Mouse (Mus musculus) heart, embryonic 16.5 days (tissue): ENCODE results near the gene Dennd5b. TPM values are rescaled to one million over a fixed set of nuclear protein-coding genes. Genes with fewer than 3 reads are reported as not detected.
"Not testable (repeated sequence)": the region's sequence is repeated elsewhere in the genome, so short reads cannot be mapped to it uniquely, and the experiment has no call there.

Source experiments
- ATAC-seq: fragments of 200-750 bp; cut with Nextera tagmentation; replicated peaks from 2 replicates; pipeline ENCODE4 v1.8.0; 2017; ENCODE audit warnings: moderate number of reproducible peaks; ENCODE audit not compliant: insufficient read depth, low FRiP score; ENCODE audit errors: extremely low read depth
- H3K27ac ChIP-seq: fragments of 300-500 bp; sonication (generic); 2 replicates; pipeline ENCODE4 v1.5.1; 2014; ENCODE audit warnings: mild to moderate bottlenecking, low read length, control low read depth, moderate library complexity
- H3K27me3 ChIP-seq: fragments of 300-500 bp; sonication (generic); 2 replicates; pipeline ENCODE4 v1.6.1; 2014; ENCODE audit warnings: low read length, mixed read lengths; ENCODE audit not compliant: control insufficient read depth, insufficient read depth
- H3K36me3 ChIP-seq: fragments of 300-500 bp; sonication (generic); 2 replicates; pipeline ENCODE4 v1.6.1; 2014; ENCODE audit not compliant: control insufficient read depth, insufficient read depth
- H3K4me1 ChIP-seq: fragments of 300-500 bp; sonication (generic); 2 replicates; pipeline ENCODE4 v1.6.1; 2014; ENCODE audit warnings: low read length, mixed read lengths; ENCODE audit not compliant: control insufficient read depth, insufficient read depth
- H3K4me2 ChIP-seq: fragments of 300-500 bp; sonication (generic); 2 replicates; pipeline ENCODE4 v1.6.1; 2014; ENCODE audit warnings: low read depth, mild to moderate bottlenecking, control low read depth, low read length
- H3K4me3 ChIP-seq: fragments of 300-500 bp; sonication (generic); 2 replicates; pipeline ENCODE4 v1.5.1; 2014; ENCODE audit warnings: mild to moderate bottlenecking, control low read depth, low read length
- H3K9ac ChIP-seq: fragments of 300-500 bp; sonication (generic); 2 replicates; pipeline ENCODE4 v1.6.1; 2014; ENCODE audit warnings: low read length, control low read depth
- H3K9me3 ChIP-seq: fragments of 300-500 bp; sonication (generic); replicated peaks from 2 replicates; pipeline ENCODE4 v1.6.1; 2016; ENCODE audit warnings: low read length; ENCODE audit not compliant: control insufficient read depth
- WGBS: fragments of 180-500 bp; shearing (Covaris S2); extraction: QIAGEN DNeasy Blood & Tissue Kit; methylation state at CpG from one replicate; pipeline ENCODE4 v1.1.7; 2014; 5-methylcytosine and 5-hydroxymethylcytosine counted together
- polyA plus RNA-seq: library from polyadenylated mRNA; unstranded; fragments of >200 nt; fragmentation: Nextera tagmentation; extraction: Ambion mirVana; gene quantifications from 2 replicates; pipeline ENCODE4 v1.2.1, GENCODE M21; 2015

Dennd5b gene
- polyA plus RNA-seq, 1 experiment from 2014 or later: 5.0 TPM

DNA sequence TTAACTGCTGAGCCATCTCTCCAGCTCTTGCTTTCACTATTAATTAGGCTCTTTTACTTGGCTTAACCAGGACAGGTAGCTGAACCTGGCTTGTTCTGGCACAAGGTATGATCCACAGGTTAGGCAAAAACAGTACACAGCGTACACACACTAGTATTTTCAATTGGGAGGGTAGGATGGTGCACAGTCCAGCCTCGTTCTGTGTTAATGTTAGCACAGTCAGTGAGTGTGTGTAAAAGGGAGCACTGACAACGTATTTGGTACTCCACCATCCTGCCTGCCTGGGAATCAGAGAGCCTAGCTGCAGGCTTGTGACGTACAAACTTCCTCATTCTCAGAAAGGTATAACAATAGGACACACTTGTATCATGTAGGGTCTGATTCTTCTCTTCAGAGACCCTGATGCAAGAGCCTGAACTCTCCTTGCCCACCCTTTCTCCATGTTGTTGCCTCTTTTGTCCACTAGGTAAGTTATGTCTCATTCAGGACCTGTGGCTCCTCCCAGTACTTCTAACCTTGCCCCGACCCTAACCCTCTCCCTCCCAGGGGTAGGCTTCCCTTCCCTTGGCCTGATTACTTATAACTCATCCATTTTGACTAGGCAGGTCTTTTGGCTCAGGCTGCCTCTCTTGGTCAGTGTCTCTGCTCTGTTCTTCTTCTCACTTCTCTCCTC is 107.0 kb downstream of the Dennd5b start:
- no peak overlapping the region for H3K27ac ChIP-seq
- H3K9ac ChIP-seq: no peak overlapping the region
- WGBS: 66% methylated on average over 5 of the region's 5 CpGs
- H3K36me3 ChIP-seq: peaks cover 11% of the 10 kb centered on the region
- no peaks in the 10 kb centered on the region for H3K9me3 ChIP-seq
- H3K4me2 ChIP-seq: no peak overlapping the region
- no peak for ATAC-seq
- no peak overlapping the region for H3K4me3 ChIP-seq
- H3K4me1 ChIP-seq: 0 out of 2 replicates have a peak, but pooled peaks cover 2% of the 10 kb centered on the region
- H3K27me3 ChIP-seq: no peaks in the 10 kb centered on the region

DNA sequence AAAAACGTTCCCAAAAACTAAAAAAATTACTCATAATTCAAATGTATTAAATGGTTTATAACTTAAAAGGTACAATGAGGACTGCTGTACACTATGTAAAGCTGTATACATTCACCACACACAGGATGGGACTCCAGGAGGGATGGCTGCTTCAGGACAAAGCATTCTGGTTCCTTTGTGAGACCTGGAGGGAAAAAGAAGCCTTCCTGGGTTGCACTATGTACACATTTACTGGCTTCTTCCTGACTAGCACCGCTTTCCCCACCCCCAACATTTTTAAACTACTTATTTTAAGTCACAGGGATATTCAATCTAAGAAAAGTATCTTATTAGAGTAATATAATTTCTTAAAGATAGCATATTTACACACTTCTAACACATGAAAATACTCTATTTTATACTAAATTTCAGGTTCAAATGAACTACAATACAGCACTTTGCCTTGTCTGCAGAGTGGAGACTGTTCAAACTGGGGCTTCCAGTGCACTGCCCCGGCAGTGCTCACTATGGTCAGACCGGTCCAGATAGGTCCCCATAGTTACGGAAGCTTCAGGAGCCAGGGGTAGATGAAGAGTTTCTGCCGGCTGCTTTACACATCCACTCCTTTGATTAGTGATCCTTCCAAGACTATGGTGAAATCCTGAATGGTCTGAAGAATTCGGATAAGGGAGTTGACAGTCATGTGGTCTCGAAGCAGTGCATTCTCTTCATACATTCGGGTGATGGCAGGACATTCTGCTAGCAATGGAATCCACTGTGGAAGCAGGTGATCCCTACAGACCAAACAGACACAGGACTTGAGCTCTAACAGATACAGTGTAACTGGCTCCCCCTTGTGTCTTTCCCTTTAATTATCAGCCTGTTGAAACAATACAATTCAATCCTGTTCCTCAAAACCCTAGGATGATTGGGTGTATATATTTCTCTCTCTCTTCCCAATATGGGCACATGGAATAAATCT is 108.1 kb downstream of the Dennd5b start:
- no peaks in the 10 kb centered on the region for H3K9me3 ChIP-seq
- 0 out of 2 replicates have a peak, but pooled peaks cover 2% of the 10 kb centered on the region for H3K4me1 ChIP-seq
- WGBS: 36% methylated on average over 9 of the region's 9 CpGs
- H3K36me3 ChIP-seq: peaks cover 7% of the 10 kb centered on the region
- H3K9ac ChIP-seq: no peak overlapping the region
- peak; percentile 63 for ATAC-seq
- H3K27me3 ChIP-seq: no peaks in the 10 kb centered on the region
- no peak overlapping the region for H3K4me3 ChIP-seq
- no peak overlapping the region for H3K4me2 ChIP-seq
- H3K27ac ChIP-seq: no peak overlapping the region

DNA sequence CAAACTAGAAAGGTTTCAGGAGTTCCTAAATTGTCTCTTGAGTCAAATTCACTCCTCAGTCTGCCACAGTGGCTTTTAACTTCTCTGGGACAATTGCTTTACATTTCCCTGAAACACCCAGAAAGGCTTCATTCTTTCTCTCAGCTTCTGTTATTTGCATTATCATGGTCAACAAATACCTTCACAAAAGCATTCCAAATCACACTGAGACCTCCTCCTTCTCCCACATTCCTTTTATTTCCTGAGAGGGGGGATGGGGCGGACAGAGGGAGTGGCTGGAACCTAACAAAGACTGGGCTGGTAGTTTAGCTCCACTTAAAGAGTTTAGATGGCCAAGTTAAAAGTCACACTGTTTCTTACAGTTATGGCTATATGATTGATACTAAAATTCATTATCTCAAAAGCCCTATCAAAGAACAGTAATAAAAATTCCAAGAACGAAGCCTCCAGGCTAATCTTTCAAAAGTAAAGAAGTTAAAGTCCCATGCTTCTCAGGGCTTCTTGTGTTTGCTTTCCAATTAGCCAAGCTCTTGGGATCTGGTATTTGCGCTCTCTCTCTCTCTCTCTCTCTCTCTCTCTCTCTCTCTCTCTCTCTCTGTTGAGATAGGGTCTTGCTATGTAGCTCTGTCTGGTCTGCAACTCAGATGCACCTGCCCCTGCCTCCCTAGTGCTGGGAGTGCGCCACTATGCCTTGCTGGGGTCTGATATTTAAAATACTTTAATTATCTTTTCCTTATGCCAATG is 108.9 kb downstream of the Dennd5b start:
- Histone ChIP-seq H3K4me2 (no peak overlapping the region), H3K9ac (no peak overlapping the region), H3K27ac (no peak overlapping the region), H3K9me3 (no peaks in the 10 kb centered on the region), H3K36me3 (peaks cover 4% of the 10 kb centered on the region), H3K4me1 (0 out of 2 replicates have a peak, but pooled peaks cover 2% of the 10 kb centered on the region), H3K27me3 (no peaks in the 10 kb centered on the region), H3K4me3 (no peak overlapping the region)
- ATAC-seq: no peak
- 62% methylated on average over 4 of the region's 4 CpGs for WGBS

DNA sequence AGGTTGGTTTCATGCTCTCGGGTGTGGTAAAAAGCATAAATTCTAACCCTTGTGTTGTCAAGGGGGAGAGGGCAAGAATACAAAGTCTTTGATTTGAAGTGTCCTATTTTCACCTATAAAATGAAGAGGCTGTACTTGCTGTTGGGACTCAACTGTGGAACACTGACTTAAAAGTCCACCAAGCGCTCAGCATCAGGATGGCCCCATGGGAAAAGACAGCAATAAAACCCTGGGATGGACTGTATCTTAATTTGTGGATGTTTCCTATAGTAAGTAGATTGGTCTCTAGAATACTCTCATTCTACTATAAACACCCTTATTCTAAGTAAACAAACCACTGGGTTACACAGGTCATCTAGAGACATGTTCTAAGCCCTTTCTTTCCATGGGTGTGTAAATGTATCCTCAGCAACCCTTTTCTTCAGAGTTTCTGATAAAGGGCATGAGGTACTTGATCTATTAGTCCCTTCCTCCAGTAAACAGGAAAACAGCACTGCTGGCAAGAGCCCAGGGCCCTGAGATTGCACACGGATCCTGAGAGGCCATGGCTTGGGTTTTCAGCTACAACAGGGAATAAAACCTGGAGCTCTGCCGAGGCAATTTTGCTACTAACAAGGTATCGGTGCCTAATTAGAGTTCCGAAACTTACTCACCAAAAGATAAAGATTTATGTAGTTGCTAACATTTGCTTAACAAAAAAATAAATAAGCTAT is 109.7 kb downstream of the Dennd5b start:
- H3K9me3 ChIP-seq: no peaks in the 10 kb centered on the region
- H3K27ac ChIP-seq: no peak overlapping the region
- H3K27me3 ChIP-seq: no peaks in the 10 kb centered on the region
- no peak overlapping the region for H3K4me2 ChIP-seq
- peaks cover 4% of the 10 kb centered on the region for H3K36me3 ChIP-seq
- H3K4me1 ChIP-seq: 0 out of 2 replicates have a peak, but pooled peaks cover 2% of the 10 kb centered on the region
- no peak overlapping the region for H3K4me3 ChIP-seq
- ATAC-seq: no peak
- H3K9ac ChIP-seq: no peak overlapping the region
- WGBS: 60% methylated on average over 6 of the region's 6 CpGs

DNA sequence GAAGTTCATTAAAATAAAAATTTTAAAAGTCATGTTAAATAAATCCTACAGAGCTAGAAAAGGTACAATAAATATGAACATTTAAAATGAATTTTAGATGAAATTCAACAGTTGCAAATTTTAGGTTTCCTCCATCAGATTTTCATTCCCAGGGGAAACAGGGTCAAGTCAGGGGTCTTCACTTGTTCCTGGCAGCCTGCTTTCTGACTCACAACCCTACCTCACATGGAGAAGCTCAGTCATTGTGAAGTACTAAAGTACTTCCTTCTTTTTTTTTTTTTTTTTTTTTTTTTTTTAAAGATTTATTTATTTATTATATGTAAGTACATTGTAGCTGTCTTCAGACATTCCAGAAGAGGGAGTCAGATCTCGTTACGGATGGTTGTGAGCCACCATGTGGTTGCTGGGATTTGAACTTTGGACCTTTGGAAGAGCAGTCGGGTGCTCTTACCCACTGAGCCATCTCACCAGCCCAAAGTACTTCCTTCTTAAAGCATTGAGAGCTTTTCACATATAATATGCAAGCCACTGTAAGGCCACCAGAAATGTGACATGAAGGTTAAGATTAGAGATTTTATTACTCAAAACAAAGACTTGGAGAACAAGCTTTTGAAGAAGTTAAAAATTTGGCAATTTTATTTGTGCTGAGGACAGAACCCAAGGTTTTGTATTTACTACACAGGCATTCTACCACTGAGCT is 111.5 kb downstream of the Dennd5b start:
- 62% methylated on average over 1 of the region's 3 CpGs for WGBS
- H3K4me3 ChIP-seq, H3K9me3 ChIP-seq, ATAC-seq, H3K4me2 ChIP-seq, H3K4me1 ChIP-seq, H3K27ac ChIP-seq, H3K36me3 ChIP-seq, H3K27me3 ChIP-seq, H3K9ac ChIP-seq: not testable (repeated sequence)

DNA sequence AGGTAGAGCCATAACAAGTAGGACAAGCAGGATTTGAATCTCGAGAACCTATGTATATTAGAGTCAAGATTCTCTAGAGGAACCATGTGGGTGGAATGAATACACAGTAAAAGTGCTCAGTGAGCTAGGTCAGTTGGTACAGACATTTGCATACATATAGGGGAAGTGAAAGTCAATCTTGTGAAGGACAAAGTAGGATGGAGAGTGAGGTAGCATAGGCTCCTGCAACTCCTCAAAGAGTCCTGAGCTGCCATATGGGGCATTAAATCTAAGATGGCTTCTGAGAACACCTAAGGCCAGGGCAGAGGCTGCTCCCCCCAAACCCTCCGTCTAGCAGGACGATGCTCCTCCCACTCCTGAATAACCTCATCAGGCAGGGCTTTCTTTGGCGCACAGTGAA is 115.5 kb downstream of the Dennd5b start:
- no peak for ATAC-seq
- Histone ChIP-seq H3K36me3 (no peaks in the 10 kb centered on the region), H3K4me1 (no peaks in the 10 kb centered on the region), H3K27ac (no peak overlapping the region), H3K4me3 (no peak overlapping the region), H3K4me2 (no peak overlapping the region), H3K9ac (no peak overlapping the region), H3K9me3 (no peaks in the 10 kb centered on the region), H3K27me3 (no peaks in the 10 kb centered on the region)
- WGBS: 86% methylated on average over 4 of the region's 4 CpGs

DNA sequence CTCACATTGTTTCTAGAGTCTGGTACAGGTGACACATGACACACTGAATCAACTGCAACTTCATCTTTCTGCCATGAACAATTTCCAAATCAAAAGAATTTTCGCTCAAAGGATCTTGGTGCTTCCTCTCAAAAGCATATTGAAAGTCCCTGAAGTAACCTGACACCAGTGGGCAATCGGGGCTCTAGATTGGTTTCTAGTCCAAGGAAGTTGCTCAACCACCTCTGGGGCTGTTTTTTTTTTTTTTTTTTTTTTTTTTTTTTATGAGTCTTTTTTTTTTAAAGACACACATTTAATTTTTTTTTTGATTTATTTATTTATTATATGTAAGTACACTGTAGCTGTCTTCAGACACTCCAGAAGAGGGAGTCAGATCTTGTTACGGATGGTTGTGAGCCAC is 121.0 kb downstream of the Dennd5b start:
- no peak for ATAC-seq
- Histone ChIP-seq H3K9me3 (0 out of 2 replicates have a peak, but pooled peaks cover 4% of the 10 kb centered on the region), H3K9ac (no peak overlapping the region), H3K4me3 (no peak overlapping the region), H3K4me1 (no peaks in the 10 kb centered on the region), H3K27ac (no peak overlapping the region), H3K4me2 (no peak overlapping the region), H3K27me3 (no peaks in the 10 kb centered on the region), H3K36me3 (no peaks in the 10 kb centered on the region)
- 59% methylated on average over 2 of the region's 3 CpGs for WGBS

DNA sequence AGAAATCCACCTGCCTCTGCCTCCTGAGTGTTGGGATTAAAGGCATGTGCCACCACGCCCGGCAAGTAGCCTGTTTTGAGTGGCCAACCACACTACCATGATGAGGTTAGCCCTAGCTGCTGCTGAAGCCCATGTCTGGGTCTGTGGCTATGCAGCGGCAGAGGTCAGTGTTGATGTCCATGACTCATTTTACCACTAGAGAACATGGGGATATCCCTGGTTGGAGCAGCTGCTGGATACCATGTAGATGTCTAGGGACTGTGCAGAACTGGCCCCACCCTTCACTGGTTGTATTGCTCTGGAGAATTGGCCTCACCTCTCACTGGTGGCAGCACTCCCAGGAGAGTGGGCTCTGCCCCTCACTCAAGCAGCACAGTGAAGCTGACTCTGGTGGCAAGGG is 126.4 kb downstream of the Dennd5b start:
- 89% methylated on average over 3 of the region's 3 CpGs for WGBS
- H3K36me3 ChIP-seq: no peaks in the 10 kb centered on the region
- H3K27me3 ChIP-seq: no peaks in the 10 kb centered on the region
- no peak overlapping the region for H3K9ac ChIP-seq
- no peak overlapping the region for H3K27ac ChIP-seq
- peaks cover 11% of the 10 kb centered on the region for H3K4me1 ChIP-seq
- H3K4me2 ChIP-seq: no peak overlapping the region
- no peak for ATAC-seq
- H3K4me3 ChIP-seq: no peak overlapping the region
- H3K9me3 ChIP-seq: 0 out of 2 replicates have a peak, but pooled peaks cover 4% of the 10 kb centered on the region
